Mouse (Mus musculus): ENCODE results near the gene Tac4.
A peak's percentile ranks its signal among the peaks of the same experiment; 100 is the strongest.

The Tac4 gene

DNA sequence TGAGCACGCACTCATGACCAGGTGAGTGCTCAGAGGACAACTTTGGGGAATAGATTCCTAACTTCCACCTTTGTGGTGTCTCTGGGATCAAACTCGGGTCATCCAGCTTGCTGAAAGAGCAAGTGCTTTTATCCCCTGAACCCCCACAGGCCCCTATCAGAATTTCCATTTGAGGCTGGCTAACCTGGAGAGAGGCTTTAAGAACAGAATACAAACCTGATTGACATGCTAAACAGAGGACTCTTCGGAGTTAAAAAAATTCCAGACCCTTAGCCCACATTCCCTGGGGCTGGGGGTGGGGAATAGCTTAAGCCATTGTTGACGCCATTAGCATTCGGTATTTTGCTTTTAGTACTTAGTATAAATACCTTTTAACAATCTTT lies 50.1 kb downstream of the Tac4 start:
- peak; percentile 98 for DNase-seq (ENCODE audit: low read depth, low spot score)

DNA sequence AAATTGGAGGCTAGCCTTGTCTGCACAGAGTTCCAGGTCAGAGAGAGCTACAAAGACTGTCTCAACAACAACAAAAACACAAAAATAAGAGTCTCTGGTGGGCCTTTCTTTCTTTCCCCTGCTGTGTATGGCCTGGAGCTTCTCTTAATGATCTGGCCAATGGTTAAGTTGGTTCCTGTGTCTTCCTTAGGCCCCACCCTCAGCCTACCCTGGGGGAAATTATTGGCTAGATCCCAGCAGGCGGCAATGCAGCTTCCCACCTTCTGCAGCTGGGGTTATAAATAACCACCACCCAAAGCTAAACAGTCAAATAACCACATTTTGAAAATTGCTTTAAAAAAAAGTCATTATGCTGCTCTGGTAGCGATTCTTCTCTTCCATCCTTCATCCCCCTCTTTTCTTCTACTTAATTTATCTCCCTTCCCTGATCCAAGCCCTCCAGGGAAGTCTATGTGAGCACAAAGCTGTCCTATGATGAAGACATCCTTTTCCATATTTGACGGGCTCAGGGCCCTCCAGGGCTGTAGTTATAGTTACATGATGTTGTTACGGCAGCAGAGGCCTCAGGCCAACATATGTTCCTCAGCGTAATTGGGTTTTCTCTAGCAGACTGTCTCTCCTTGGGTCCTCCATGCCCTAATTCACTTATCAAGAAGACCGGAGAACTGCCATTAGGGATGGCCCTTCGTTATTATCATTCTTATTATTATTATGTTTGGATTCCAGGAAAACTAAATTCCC lies 54.1 kb downstream of the Tac4 start:
- peak; percentile 46 for DNase-seq (ENCODE audit: low read depth, low spot score)

GRCm38 (mm10) chr11:95318116-95318515 lies 56.8 kb downstream of the Tac4 start:
- no peak for DNase-seq (ENCODE audit: low read depth, low spot score)
